Mouse (Mus musculus) kidney, postnatal 25 days (tissue): ENCODE data around the gene Ddr1.

Source experiments
- DNase-seq, 2 experiments: peaks; one replicate each; pipeline ENCODE4 v3.0.0; 2021; ENCODE audit warnings: mixed read lengths in 2 of 2

Ddr1 gene

GRCm38 (mm10) chr17:35633992-35634391, 70.4 kb downstream of the Ddr1 start:
- peak; percentile 56 to 77 for DNase-seq
